Mouse (Mus musculus) ES-Bruce4 (cell line): ENCODE measurements at regions not wholly inside any gene's neighbourhood (a gene's known extent, or its start where the extent isn't known, plus 50 kb on each side); places are given as distances from the start of the nearest gene placed in this dataset.

Experiments
- CTCF ChIP-seq: IDR thresholded peaks from one replicate; pipeline ENCODE4 v1.8.1; 2011; ENCODE audit warnings: low read depth, low read length
- POLR2A ChIP-seq: IDR thresholded peaks from one replicate; pipeline ENCODE4 v1.8.1; 2011; ENCODE audit warnings: low read length; ENCODE audit not compliant: insufficient read depth

GRCm38 (mm10) chr7:129784966-129785365 lies 193.3 kb downstream of the Wdr11 start:
- TF ChIP-seq CTCF (no peak), POLR2A (no peak)
